Mouse (Mus musculus) MN1 (cell line): ENCODE results near the gene Hcls1.

Experiments
- DNase-seq: peaks from one replicate; pipeline ENCODE4 v3.0.0-alpha.2; 2016; ENCODE audit warnings: low spot score

Hcls1 gene

DNA sequence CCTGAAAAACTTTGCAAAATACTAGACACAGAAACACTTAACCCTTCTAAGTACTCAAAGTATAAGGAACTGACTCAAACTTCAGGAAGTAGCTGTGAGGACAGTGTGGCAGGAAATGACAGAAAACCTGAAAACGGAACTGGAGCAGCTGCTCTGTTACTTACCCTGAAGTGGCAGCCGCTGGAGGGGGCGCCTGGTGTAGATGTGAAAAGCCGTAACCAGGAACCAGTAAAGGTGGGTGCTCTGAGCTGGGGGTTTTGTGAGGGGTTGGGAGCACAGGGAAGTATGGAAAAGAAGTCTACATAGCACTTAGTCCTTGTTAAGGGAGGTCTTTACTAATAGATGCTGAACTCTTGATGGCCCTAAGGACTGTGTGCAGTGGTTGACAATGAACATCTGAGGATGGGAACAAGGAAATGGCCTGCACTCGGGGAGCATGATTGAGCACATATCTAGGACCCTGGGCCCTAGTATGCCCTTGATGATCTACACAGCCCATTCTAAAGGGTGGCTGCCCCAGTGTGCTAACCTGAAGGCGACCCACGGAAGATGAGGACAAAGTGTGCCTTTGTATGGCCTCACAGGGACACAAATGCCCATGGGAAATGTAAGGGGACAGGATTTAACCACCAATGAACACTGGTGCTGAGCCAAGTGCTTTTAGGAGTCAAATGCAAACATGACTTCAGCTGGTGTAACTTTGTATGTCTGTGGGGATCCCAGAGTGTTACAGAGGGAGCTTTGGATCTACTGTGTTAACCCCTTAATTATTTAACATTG, at the start of gene Hcls1:
TSS of gene Hcls1 (plus strand) at position 143 of the 780 bp plus-strand sequence.
- no peak for DNase-seq

DNA sequence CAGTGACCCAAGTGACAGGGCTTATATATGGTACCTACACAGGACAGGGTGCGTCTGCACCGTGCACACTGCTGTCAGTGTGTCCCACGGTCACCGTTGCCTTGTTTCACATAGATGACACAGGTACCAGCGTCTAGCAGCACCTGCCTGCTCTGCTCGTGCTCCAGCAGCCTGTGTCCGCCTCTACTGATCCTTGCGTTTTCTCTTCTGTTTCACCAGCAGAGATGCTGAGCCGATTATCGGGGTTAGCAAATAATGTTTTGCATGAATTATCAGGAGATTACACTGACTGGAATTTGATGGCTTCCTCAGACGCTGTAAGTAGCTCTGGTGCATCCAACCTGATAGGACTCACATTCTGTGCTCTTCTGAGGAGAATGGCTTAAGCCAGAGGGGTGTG, 48.9 kb upstream of the Hcls1 start:
- no peak for DNase-seq

- DNase-seq, result no peak
Observed at GRCm38 (mm10) chr16:36887546-36887945, 47.2 kb upstream of the Hcls1 start.

GRCm38 (mm10) chr16:36890559-36890958, 44.2 kb upstream of the Hcls1 start:
- DNase-seq, result no peak

DNA sequence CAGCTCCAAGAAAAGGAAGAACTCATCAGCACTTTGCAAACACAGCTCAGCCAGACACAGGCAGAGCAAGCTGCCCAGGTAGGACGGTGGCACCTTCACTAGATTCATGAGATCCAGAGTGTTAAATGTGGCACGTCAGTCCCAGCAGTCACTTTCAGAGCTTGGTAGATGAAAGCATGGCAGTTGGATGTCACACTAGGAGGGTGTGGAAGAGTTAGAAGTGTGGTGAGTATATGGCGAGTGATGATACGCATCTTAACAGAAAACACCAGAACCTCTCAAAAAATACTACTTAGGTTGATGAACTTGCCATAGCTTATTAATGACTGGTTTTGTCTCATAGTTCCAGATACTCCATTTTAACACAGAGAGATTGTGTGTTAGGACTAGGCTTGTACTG, 43.4 kb upstream of the Hcls1 start:
- no peak for DNase-seq

DNA sequence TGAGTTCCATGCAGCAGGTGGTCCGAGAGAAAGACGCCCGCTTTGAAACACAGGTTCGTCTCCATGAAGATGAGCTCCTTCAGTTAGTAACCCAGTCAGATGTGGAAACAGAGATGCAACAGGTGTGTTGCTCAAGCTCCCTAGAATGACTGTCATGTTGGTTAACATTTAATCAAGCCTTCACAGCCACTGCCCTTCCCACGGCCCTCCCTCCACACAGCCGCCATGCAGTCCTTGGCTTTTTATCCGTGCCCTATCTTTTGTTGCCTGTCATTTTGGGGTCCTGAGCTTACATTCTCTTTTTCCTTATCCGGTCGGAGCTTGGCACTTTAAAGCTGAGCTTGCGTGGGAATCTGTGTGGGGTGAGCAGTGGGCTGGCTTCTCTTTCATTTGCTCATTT, 41.5 kb upstream of the Hcls1 start:
- no peak for DNase-seq

DNA sequence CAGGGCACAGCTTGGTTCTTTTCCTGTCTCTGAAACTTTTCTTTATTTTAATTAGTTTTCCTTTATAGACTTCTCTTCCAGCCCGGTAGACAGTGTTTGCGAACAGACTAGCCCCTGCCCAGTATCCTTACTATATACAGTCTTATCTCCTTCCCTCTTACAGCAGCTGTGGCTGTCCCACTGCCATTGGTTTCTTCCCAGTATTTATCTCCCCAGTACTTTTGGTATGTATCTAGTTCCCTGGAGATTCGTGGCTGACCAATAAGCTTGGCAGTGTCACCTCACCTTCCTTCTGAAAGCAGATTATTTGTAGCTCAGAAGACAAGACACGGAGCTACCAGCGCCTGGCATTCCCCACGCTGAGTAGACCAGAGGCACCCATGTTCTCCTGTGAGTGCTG, 38.1 kb upstream of the Hcls1 start:
- no peak for DNase-seq

DNA sequence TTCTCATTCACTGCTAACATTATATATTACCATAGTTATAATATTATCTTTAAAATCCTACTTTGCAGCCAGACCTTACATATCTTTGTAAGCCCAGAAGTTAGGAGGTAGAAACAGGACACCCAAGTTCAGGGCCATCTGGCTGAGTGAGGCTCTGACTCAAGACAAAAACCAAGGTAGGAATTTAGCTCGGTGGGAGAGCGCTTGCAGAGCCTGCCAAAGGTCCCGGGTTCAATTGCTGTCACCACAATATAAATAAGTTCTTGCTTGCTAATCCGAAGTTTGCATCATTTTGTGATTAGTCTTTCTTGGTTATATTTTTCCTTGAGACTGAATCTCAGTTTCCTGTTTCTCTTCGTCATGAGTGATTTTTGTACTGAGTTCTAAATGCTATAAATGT, 31.6 kb upstream of the Hcls1 start:
- no peak for DNase-seq

DNA sequence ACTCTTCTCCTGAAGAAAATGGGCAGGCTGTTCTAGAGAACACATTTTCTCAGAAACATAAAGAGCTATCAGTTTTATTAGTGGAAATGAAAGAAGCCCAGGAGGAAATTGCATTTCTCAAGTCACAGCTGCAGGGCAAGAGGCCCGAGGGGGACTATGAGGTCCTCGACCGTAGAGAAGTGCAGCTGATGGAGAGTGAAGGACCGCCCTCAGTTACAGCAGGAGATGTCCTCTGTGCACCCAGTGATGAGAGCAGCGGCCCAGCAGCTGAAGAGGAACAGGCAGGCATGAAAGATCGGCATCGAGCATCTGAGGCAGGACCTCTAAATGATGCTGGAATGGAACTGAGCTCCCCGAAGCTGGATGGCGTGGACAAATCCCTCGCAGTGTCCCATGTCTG, 22.9 kb upstream of the Hcls1 start:
- DNase-seq, result no peak

- DNase-seq, result no peak
Observed at GRCm38 (mm10) chr16:36912311-36912710, 22.5 kb upstream of the Hcls1 start.

DNA sequence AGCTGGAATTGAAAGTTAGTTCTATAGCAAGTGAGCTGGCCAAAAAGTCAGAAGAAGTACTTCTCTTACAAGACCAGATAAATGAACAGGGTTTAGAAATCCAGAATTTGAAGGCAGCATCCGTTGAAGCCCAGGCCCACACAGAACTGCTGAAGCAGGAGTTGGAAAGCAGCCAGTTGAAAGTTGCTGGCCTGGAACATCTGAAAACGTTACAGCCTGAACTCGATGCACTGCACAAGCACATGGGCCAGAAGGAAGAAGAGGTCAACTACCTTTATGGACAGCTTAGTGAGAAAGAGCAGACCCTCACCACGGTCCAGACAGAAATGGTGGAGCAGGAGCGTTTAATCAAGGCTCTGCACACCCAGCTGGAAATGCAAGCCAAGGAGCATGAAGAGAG, 20.6 kb upstream of the Hcls1 start:
- no peak for DNase-seq

DNA sequence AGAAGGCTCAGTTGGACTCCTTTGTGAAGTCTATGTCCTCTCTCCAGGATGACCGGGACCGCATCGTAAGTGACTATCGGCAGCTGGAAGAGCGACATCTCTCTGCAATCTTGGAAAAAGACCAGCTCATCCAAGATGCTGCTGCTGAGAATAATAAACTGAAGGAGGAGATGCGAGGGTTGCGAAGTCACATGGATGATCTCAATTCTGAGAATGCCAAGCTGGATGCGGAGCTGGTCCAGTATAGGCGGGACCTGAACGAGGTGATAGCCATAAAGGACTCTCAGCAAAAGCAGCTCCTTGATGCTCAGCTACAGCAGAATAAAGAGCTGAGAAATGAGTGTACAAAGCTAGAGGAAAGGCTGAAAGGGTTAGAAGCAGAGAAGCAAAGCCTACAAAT, 16.3 kb upstream of the Hcls1 start:
- DNase-seq, result no peak

- DNase-seq, result no peak
Observed at GRCm38 (mm10) chr16:36920410-36920809, 14.4 kb upstream of the Hcls1 start.

- no peak for DNase-seq
Observed at GRCm38 (mm10) chr16:36921067-36921613, 13.6 kb upstream of the Hcls1 start.

DNA sequence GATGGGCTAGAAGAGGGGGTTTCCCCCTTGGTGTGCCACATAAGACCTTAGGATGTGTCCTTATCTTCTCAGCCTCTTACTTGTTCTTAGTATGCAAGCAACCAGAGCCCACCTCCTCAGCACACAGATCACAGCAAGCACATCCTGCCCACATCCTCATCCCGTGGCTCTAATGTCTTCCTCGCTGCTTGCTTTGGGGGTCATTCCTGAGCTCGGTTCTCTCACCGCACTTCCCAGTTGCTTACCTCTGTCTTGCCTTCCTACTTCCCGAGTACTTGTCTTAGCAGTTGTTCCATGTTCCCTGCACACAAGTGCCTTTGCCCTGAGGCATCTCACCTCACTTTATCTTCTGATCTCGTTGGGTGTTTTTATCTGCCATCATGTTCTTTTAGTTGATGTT, 12.8 kb upstream of the Hcls1 start:
- no peak for DNase-seq

GRCm38 (mm10) chr16:36924312-36924711, 10.5 kb upstream of the Hcls1 start:
- no peak for DNase-seq

DNA sequence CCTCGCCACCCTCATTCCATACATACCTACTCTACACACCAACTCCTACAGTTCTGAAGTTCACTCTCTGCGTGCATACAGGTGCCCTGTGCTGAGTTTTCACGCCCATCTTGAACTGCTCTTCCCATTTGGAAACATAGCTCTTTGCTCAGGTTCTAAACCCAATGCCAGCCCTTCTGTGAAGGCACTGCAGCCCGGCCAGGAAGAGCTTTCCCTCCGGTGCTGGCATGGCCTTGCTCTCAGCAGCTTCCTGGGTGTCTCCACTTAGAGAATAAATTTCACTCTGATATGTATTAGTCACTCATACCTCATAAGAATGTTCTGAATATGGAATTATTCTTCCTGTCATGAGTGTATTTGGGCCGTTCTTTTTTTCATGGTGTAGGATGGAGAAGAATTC, 9.4 kb upstream of the Hcls1 start:
- no peak for DNase-seq

GRCm38 (mm10) chr16:36925797-36926196, 9.0 kb upstream of the Hcls1 start:
- peak; percentile 20 for DNase-seq

- DNase-seq, result no peak
Observed at GRCm38 (mm10) chr16:36926514-36927447, 8.0 kb upstream of the Hcls1 start.

DNA sequence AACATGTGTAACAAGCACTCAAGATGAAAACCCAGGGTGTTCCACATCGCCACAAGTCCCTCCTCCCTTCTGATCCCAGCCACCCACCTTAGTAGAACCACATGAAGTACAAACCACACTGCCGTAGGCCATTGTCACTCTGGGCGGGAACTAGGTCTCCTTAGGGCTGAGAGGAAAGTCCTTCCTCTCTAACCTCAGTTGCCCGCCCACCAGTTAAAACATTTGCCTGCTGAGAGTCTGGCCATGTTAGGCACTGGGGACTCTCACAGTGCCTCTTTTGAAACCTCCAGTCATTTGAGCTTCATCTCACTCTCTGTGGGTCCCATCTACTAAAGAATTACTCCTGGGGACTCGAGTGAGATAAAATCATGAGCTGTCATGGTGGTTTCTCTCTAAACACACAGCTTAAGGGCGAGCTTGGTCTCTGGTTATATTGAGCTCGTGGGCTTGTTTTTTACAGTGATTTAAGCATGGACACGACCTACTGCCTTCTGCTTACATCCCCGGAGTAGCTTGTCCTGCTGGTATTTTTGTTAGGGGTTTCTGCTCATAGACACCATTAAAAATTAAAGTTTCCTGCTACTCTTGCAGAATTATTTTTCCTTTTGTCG, 7.2 kb upstream of the Hcls1 start:
- no peak for DNase-seq

DNA sequence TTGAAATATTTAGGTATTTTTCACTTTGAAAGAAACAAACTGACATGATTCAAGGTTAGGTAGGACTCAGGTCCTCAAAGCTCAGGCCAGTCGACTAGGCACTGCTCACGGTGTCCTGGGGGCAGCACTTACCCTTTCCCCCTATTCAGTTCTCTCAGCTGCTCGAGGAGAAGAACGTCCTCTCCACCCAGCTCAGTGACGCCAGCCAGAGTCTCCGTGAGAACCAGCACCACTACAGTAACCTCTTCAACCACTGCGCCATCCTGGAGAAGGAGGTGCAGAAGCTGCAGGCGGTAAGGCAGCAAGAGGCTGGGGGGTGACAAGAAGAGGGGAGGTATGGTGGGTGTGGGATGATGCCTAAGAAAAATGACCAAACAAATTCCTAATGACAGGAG, 6.7 kb upstream of the Hcls1 start:
- DNase-seq, result no peak

DNA sequence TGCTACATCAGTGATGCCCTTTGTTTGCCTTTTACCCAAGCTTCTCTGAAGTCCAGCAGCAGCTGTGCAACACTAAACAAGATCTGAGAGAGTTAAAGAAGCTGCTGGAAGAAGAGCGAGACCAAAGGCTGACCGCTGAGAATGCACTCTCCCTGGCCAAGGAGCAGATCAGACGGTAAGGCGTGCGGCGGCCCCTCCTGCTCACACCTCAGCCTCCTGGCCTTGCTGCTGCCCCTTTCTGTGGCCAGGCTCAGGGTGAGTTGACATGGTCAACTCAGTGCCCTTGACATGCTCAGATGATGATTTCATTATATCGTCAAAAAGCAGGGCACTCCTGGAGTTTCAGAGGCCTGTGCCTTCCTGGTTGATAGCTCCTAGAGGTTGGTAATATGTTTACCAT, 5.6 kb upstream of the Hcls1 start:
- DNase-seq, result no peak
